Mouse (Mus musculus) effector memory CD4-positive, alpha-beta T cell, adult 5 months (primary cell): ENCODE data around the gene Tceanc. TPM values are rescaled to one million over a fixed set of nuclear protein-coding genes. Genes with fewer than 3 reads are reported as not detected.

Experiments
- polyA plus RNA-seq: library from polyadenylated mRNA; unstranded; fragments of 100-300 nt; shearing (Covaris generic); gene quantifications from one replicate; pipeline ENCODE4 v1.2.1, GENCODE M21; 2017

Tceanc gene
- 3.2 TPM for polyA plus RNA-seq

GRCm38 (mm10) chrX:166518345-166518744 lies at the start of gene Tceanc:
Tceanc (minus strand) TSS chrX:166518567.

GRCm38 (mm10) chrX:166479365-166479983 lies 38.9 kb downstream of the Tceanc start, which contains the start of gene Rab9:
Rab9 (minus strand) TSS chrX:166479867.

Other genes with a start within 250 kb of the Tceanc start
- gene Trappc2, start 78.0 kb downstream of the Tceanc start, polyA plus RNA-seq: 18.2 TPM
- gene Ofd1, start 77.9 kb downstream of the Tceanc start, polyA plus RNA-seq: 7.8 TPM
- gene Rab9, start 38.7 kb downstream of the Tceanc start, polyA plus RNA-seq: 23.9 TPM
- not detected for gene Egfl6, start 67.2 kb upstream of the Tceanc start, polyA plus RNA-seq